Mouse (Mus musculus) heart, embryonic 14.5 days (tissue): Measurements from ENCODE around the gene Cnot8. TPM values are rescaled to one million over a fixed set of nuclear protein-coding genes. Genes with fewer than 3 reads are reported as not detected.

Experiments used
- ATAC-seq: fragments of 200-750 bp; cut with Nextera tagmentation; 2 replicates; pipeline ENCODE4 v1.8.0; 2017; ENCODE audit warnings: low read depth, moderate TSS enrichment; ENCODE audit not compliant: insufficient number of reproducible peaks, insufficient read depth, low FRiP score
- H3K27ac ChIP-seq, 2 experiments: fragments of 200-500 bp in 1 of 2; fragments of 300-500 bp in 1 of 2; sonication (generic) in 1 of 2; replicated peaks in 1 of 2; 2 replicates each; pipeline ENCODE4 v1.5.1; 2012 to 2014; ENCODE audit warnings: low read depth in 2 of 2, low read length in 2 of 2, control low read depth in 1 of 2, mild to moderate bottlenecking in 1 of 2, mixed read lengths in 1 of 2; ENCODE audit not compliant: control insufficient read depth in 1 of 2, insufficient read depth in 1 of 2
- H3K27me3 ChIP-seq: fragments of 300-500 bp; sonication (generic); 2 replicates; pipeline ENCODE4 v1.6.1; 2014; ENCODE audit warnings: mild to moderate bottlenecking, low read length, control low read depth; ENCODE audit not compliant: control insufficient read depth, insufficient read depth
- H3K36me3 ChIP-seq: fragments of 300-500 bp; sonication (generic); 2 replicates; pipeline ENCODE4 v1.6.1; 2014; ENCODE audit warnings: mild to moderate bottlenecking, control low read depth, low read length, mixed read lengths; ENCODE audit not compliant: control insufficient read depth, insufficient read depth
- H3K4me1 ChIP-seq, 2 experiments: fragments of 200-500 bp in 1 of 2; fragments of 300-500 bp in 1 of 2; sonication (generic) in 1 of 2; 2 replicates each; pipeline ENCODE4 v1.6.1; 2012 to 2014; ENCODE audit warnings: low read length in 2 of 2, control low read depth in 1 of 2, mixed read lengths in 1 of 2; ENCODE audit not compliant: control insufficient read depth in 2 of 2, insufficient read depth in 2 of 2
- H3K4me2 ChIP-seq: fragments of 300-500 bp; sonication (generic); 2 replicates; pipeline ENCODE4 v1.6.1; 2014; ENCODE audit warnings: mild to moderate bottlenecking, low read length
- H3K4me3 ChIP-seq, 2 experiments: fragments of 200-500 bp in 1 of 2; fragments of 300-500 bp in 1 of 2; sonication (generic) in 1 of 2; 2 replicates each; pipeline ENCODE4 v1.5.1; 2012 to 2014; ENCODE audit warnings: low read length in 2 of 2, mild to moderate bottlenecking in 2 of 2, control low read depth in 1 of 2, low read depth in 1 of 2, moderate library complexity in 1 of 2; ENCODE audit not compliant: control insufficient read depth in 1 of 2, insufficient read depth in 1 of 2
- H3K9ac ChIP-seq: fragments of 300-500 bp; sonication (generic); 2 replicates; pipeline ENCODE4 v1.6.1; 2014; ENCODE audit warnings: mild to moderate bottlenecking, low read length
- H3K9me3 ChIP-seq: fragments of 300-500 bp; sonication (generic); 2 replicates; pipeline ENCODE4 v1.6.1; 2016; ENCODE audit warnings: low read length, control low read depth; ENCODE audit not compliant: control insufficient read depth
- WGBS: fragments of 180-500 bp; shearing (Covaris S2); extraction: QIAGEN DNeasy Blood & Tissue Kit; methylation state at CpG from one replicate; pipeline ENCODE4 v1.1.7; 2014; 5-methylcytosine and 5-hydroxymethylcytosine counted together
- polyA plus RNA-seq: library from polyadenylated mRNA; unstranded; fragments of >200 nt; fragmentation: Nextera tagmentation; extraction: Ambion mirVana; gene quantifications from 2 replicates; pipeline ENCODE4 v1.2.1, GENCODE M21; 2014

Gene Cnot8
- polyA plus RNA-seq, 1 experiment from 2014 or later, result 76.4 TPM

- ATAC-seq, result no peak
- no peak overlapping the region for H3K4me2 ChIP-seq
- H3K9ac ChIP-seq, result no peak overlapping the region
Measured at GRCm38 (mm10) chr11:58123711-58124110, 19.8 kb downstream of the Cnot8 start.

GRCm38 (mm10) chr11:58125021-58125420 lies 21.1 kb downstream of the Cnot8 start:
- WGBS, result 34% methylated on average over 11 of the region's 11 CpGs
- peak overlapping the region; percentile 16; the same call in 1 of the 2 replicates for H3K9ac ChIP-seq
- H3K27me3 ChIP-seq, result no peaks in the 10 kb centered on the region
- peak overlapping the region; percentile 28 to 84 for H3K27ac ChIP-seq
- H3K36me3 ChIP-seq, result peaks cover 91% of the 10 kb centered on the region
- no peaks in the 10 kb centered on the region for H3K9me3 ChIP-seq
- 0 out of 2 replicates have a peak, but pooled peaks have one; percentile 37 for ATAC-seq
- H3K4me3 ChIP-seq, result no peak overlapping the region
- H3K4me1 ChIP-seq, result peaks cover 7 to 34% of the 10 kb centered on the region in 2 experiments
- no peak overlapping the region for H3K4me2 ChIP-seq

More at GRCm38 (mm10) chr11:58123711-58124110, 19.8 kb downstream of the Cnot8 start:
- Histone ChIP-seq H3K4me1 (peaks cover 7 to 34% of the 10 kb centered on the region in 2 experiments), H3K36me3 (peaks cover 85% of the 10 kb centered on the region), H3K27me3 (no peaks in the 10 kb centered on the region), H3K9me3 (no peaks in the 10 kb centered on the region), H3K27ac (peak overlapping the region in 1 of 2 experiments; percentile 84; a peak in 1 of 4 replicates), H3K4me3 (no peak overlapping the region)
- 86% methylated on average over 2 of the region's 2 CpGs for WGBS

DNA sequence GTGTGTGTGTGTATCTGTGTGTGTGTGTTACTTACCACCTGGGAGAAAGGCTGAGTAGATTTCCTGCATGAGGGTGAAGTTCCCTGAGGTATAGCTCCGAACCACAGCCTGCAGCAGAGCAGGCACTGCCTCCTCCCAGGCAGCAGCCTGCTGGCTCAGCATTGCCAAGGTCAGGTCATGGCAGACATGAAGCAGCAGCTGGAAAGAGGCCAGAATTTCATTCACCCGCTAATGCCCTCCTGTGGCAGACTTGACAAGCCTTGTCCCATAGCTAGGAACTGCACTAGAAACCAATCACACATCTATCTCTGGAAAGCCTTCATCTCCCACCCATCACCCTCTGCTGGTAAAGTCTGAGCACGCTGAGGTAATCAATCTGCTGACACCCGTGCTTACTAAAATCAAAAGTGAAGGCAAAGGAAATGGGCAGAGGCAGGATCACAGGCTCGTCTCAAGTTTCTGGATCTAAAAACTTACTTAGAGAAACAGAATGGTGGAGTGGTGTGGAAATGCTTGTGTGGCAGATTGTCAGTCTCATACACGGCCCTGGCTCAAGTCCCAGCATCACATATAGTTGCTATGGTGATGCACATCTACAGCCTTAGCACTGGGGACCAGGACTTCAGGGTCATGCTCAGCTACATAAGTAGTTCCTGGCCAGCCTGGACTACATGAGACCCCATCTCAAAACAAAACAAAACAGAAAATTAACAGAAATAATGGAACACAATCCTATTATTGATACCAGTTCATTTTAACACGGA lies 22.6 kb downstream of the Cnot8 start:
- H3K9me3 ChIP-seq, result no peaks in the 10 kb centered on the region
- peak; percentile 61 for ATAC-seq
- peak overlapping the region; percentile 84 to 87 for H3K27ac ChIP-seq
- H3K27me3 ChIP-seq, result no peaks in the 10 kb centered on the region
- 38% methylated on average over 7 of the region's 7 CpGs for WGBS
- H3K4me3 ChIP-seq, result no peak overlapping the region
- peaks cover 91% of the 10 kb centered on the region for H3K36me3 ChIP-seq
- no peak overlapping the region for H3K4me2 ChIP-seq
- peaks cover 7 to 31% of the 10 kb centered on the region in 2 experiments for H3K4me1 ChIP-seq
- 0 out of 2 replicates have a peak overlapping the region, but pooled peaks have one; percentile 27 for H3K9ac ChIP-seq

DNA sequence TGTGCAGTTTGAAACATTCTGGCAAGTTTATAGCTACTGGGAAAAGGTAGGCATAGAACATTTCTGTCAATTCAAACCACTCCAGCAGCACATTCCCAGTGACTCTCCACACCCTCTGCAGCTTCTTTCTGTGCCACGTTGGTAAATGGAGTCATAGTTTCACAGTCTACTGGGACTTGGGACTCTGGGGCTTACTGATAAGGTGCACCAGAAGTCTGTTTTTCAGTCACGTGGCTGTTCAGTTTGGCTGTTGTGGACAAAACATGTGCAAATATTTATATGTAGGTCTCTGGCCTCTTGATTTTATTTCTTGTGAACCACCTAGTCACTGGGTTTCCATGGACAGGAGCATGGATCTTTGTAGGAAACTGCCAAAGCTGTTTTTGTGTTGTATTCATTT lies 23.6 kb downstream of the Cnot8 start:
- Histone ChIP-seq H3K9me3 (no peaks in the 10 kb centered on the region), H3K36me3 (peaks cover 94% of the 10 kb centered on the region), H3K27ac (no peak overlapping the region), H3K4me1 (peaks cover 7 to 31% of the 10 kb centered on the region in 2 experiments), H3K4me2 (no peak overlapping the region), H3K27me3 (no peaks in the 10 kb centered on the region), H3K4me3 (no peak overlapping the region), H3K9ac (no peak overlapping the region)
- no peak for ATAC-seq
- WGBS, result 63% methylated on average over 2 of the region's 2 CpGs

- no peak overlapping the region for H3K27ac ChIP-seq
- no peak overlapping the region for H3K4me3 ChIP-seq
- H3K36me3 ChIP-seq, result peaks cover 94% of the 10 kb centered on the region
- no peak overlapping the region for H3K4me2 ChIP-seq
- H3K9me3 ChIP-seq, result no peaks in the 10 kb centered on the region
- no peaks in the 10 kb centered on the region for H3K27me3 ChIP-seq
- H3K9ac ChIP-seq, result no peak overlapping the region
- ATAC-seq, result no peak
- peaks cover 7 to 26% of the 10 kb centered on the region in 2 experiments for H3K4me1 ChIP-seq
- WGBS, result 78% methylated on average over 6 of the region's 6 CpGs
Measured at GRCm38 (mm10) chr11:58129302-58129843, 25.4 kb downstream of the Cnot8 start.

- no peaks in the 10 kb centered on the region for H3K4me1 ChIP-seq
- no peaks in the 10 kb centered on the region for H3K9me3 ChIP-seq
- H3K4me3 ChIP-seq, result no peak overlapping the region
- WGBS, result 89% methylated on average over 3 of the region's 3 CpGs
- peaks cover 99% of the 10 kb centered on the region for H3K36me3 ChIP-seq
- ATAC-seq, result no peak
- no peak overlapping the region for H3K9ac ChIP-seq
- H3K27me3 ChIP-seq, result no peaks in the 10 kb centered on the region
- no peak overlapping the region for H3K27ac ChIP-seq
- no peak overlapping the region for H3K4me2 ChIP-seq
Measured at GRCm38 (mm10) chr11:58132026-58132425, 28.1 kb downstream of the Cnot8 start.

GRCm38 (mm10) chr11:58134869-58135268 lies 30.9 kb downstream of the Cnot8 start:
- Histone ChIP-seq H3K36me3 (peaks cover 98% of the 10 kb centered on the region), H3K27me3 (no peaks in the 10 kb centered on the region), H3K9me3 (no peaks in the 10 kb centered on the region), H3K9ac (no peak overlapping the region), H3K4me3 (no peak overlapping the region), H3K4me1 (no peaks in the 10 kb centered on the region), H3K4me2 (no peak overlapping the region), H3K27ac (no peak overlapping the region)
- no peak for ATAC-seq
